Mouse (Mus musculus) midbrain, embryonic 13.5 days (tissue): ENCODE data around the gene Pcdh15. TPM values are rescaled to one million over a fixed set of nuclear protein-coding genes. Genes with fewer than 3 reads are reported as not detected.

Experiments used
- ATAC-seq: fragments of 200-750 bp; cut with Nextera tagmentation; 2 replicates; pipeline ENCODE4 v1.8.0; 2017; ENCODE audit warnings: mild to moderate bottlenecking, moderate TSS enrichment, moderate library complexity
- H3K27ac ChIP-seq: fragments of 300-500 bp; sonication (generic); 2 replicates; pipeline ENCODE4 v1.5.1; 2015; ENCODE audit warnings: inconsistent platforms, mild to moderate bottlenecking, moderate library complexity
- H3K27me3 ChIP-seq: fragments of 300-500 bp; sonication (generic); 2 replicates; pipeline ENCODE4 v1.6.1; 2015; ENCODE audit warnings: mild to moderate bottlenecking, inconsistent platforms
- H3K36me3 ChIP-seq: fragments of 300-500 bp; sonication (generic); 2 replicates; pipeline ENCODE4 v1.6.1; 2015; ENCODE audit warnings: mild to moderate bottlenecking, inconsistent platforms
- H3K4me1 ChIP-seq: fragments of 300-500 bp; sonication (generic); replicated peaks from 2 replicates; pipeline ENCODE4 v1.6.1; 2015; ENCODE audit warnings: inconsistent platforms
- H3K4me2 ChIP-seq: fragments of 300-500 bp; sonication (generic); replicated peaks from 2 replicates; pipeline ENCODE4 v1.6.1; 2015; ENCODE audit warnings: moderate library complexity, mild to moderate bottlenecking, inconsistent platforms
- H3K4me3 ChIP-seq: fragments of 300-500 bp; sonication (generic); replicated peaks from 2 replicates; pipeline ENCODE4 v1.5.1; 2015; ENCODE audit warnings: mild to moderate bottlenecking, inconsistent platforms
- H3K9ac ChIP-seq: fragments of 300-500 bp; sonication (generic); replicated peaks from 2 replicates; pipeline ENCODE4 v1.6.1; 2015; ENCODE audit warnings: mild to moderate bottlenecking, inconsistent platforms
- H3K9me3 ChIP-seq: fragments of 300-500 bp; sonication (generic); 2 replicates; pipeline ENCODE4 v1.6.1; 2016; ENCODE audit warnings: mild to moderate bottlenecking, inconsistent platforms
- WGBS: fragments of 180-500 bp; shearing (Covaris S2); methylation state at CpG from one replicate; pipeline ENCODE4 v1.1.7; 2015; 5-methylcytosine and 5-hydroxymethylcytosine counted together
- polyA plus RNA-seq: library from polyadenylated mRNA; unstranded; fragments of >200 nt; fragmentation: Nextera tagmentation; extraction: Ambion mirVana; gene quantifications from 2 replicates; pipeline ENCODE4 v1.2.1, GENCODE M21; 2015

Gene Pcdh15
- polyA plus RNA-seq, 1 experiment from 2014 or later: 5.9 TPM

- no peak overlapping the region for H3K9ac ChIP-seq
- WGBS: 84% methylated on average over 2 of the region's 2 CpGs
Measured at GRCm38 (mm10) chr10:74538371-74538770, 1439.2 kb downstream of the Pcdh15 start.

GRCm38 (mm10) chr10:74555326-74555725 is 1456.2 kb downstream of the Pcdh15 start:
- Histone ChIP-seq H3K4me1 (no peaks in the 10 kb centered on the region), H3K4me3 (no peak overlapping the region), H3K9me3 (no peaks in the 10 kb centered on the region), H3K36me3 (no peaks in the 10 kb centered on the region), H3K27me3 (no peaks in the 10 kb centered on the region), H3K27ac (no peak overlapping the region), H3K4me2 (no peak overlapping the region), H3K9ac (no peak overlapping the region)
- 85% methylated on average over 2 of the region's 2 CpGs for WGBS
- no peak for ATAC-seq

More at GRCm38 (mm10) chr10:74538371-74538770, 1439.2 kb downstream of the Pcdh15 start:
- Histone ChIP-seq H3K4me1 (no peaks in the 10 kb centered on the region), H3K9me3 (no peaks in the 10 kb centered on the region), H3K36me3 (no peaks in the 10 kb centered on the region), H3K4me2 (no peak overlapping the region), H3K27ac (no peak overlapping the region), H3K4me3 (no peak overlapping the region), H3K27me3 (no peaks in the 10 kb centered on the region)
- no peak for ATAC-seq

GRCm38 (mm10) chr10:74569603-74570002 is 1470.5 kb downstream of the Pcdh15 start:
- Histone ChIP-seq H3K9me3 (no peaks in the 10 kb centered on the region), H3K36me3 (no peaks in the 10 kb centered on the region), H3K27ac (no peak overlapping the region), H3K9ac (no peak overlapping the region), H3K4me3 (no peak overlapping the region), H3K4me2 (no peak overlapping the region), H3K4me1 (no peaks in the 10 kb centered on the region), H3K27me3 (no peaks in the 10 kb centered on the region)
- WGBS: 76% methylated on average over 3 of the region's 3 CpGs
- no peak for ATAC-seq

- WGBS: 93% methylated on average over 2 of the region's 2 CpGs
- no peaks in the 10 kb centered on the region for H3K9me3 ChIP-seq
- H3K4me3 ChIP-seq: no peak overlapping the region
- H3K9ac ChIP-seq: no peak overlapping the region
- no peaks in the 10 kb centered on the region for H3K4me1 ChIP-seq
- no peaks in the 10 kb centered on the region for H3K36me3 ChIP-seq
- no peak for ATAC-seq
- H3K27ac ChIP-seq: no peak overlapping the region
- no peak overlapping the region for H3K4me2 ChIP-seq
- H3K27me3 ChIP-seq: no peaks in the 10 kb centered on the region
Measured at GRCm38 (mm10) chr10:74579924-74580323, 1480.8 kb downstream of the Pcdh15 start.

- no peak for ATAC-seq
- Histone ChIP-seq H3K4me3 (no peak overlapping the region), H3K36me3 (no peaks in the 10 kb centered on the region)
Measured at GRCm38 (mm10) chr10:74591799-74592198, 1492.7 kb downstream of the Pcdh15 start.

GRCm38 (mm10) chr10:74607683-74608082 is 1508.5 kb downstream of the Pcdh15 start:
- Histone ChIP-seq H3K27ac (no peak overlapping the region), H3K9me3 (no peaks in the 10 kb centered on the region), H3K4me3 (no peak overlapping the region), H3K9ac (no peak overlapping the region), H3K4me2 (no peak overlapping the region), H3K27me3 (no peaks in the 10 kb centered on the region), H3K36me3 (no peaks in the 10 kb centered on the region), H3K4me1 (0 out of 2 replicates have a peak, but pooled peaks cover 4% of the 10 kb centered on the region)
- 53% methylated on average over 2 of the region's 2 CpGs for WGBS
- no peak for ATAC-seq

More at GRCm38 (mm10) chr10:74591799-74592198, 1492.7 kb downstream of the Pcdh15 start:
- WGBS: 82% methylated on average over 3 of the region's 3 CpGs
- no peaks in the 10 kb centered on the region for H3K9me3 ChIP-seq
- H3K9ac ChIP-seq: no peak overlapping the region
- H3K4me2 ChIP-seq: no peak overlapping the region
- no peaks in the 10 kb centered on the region for H3K27me3 ChIP-seq
- no peaks in the 10 kb centered on the region for H3K4me1 ChIP-seq
- H3K27ac ChIP-seq: no peak overlapping the region

GRCm38 (mm10) chr10:74621837-74622236 is 1522.7 kb downstream of the Pcdh15 start:
- H3K4me2 ChIP-seq: no peak overlapping the region
- no peak overlapping the region for H3K27ac ChIP-seq
- no peak for ATAC-seq
- H3K9me3 ChIP-seq: no peaks in the 10 kb centered on the region
- H3K9ac ChIP-seq: no peak overlapping the region
- H3K4me3 ChIP-seq: no peak overlapping the region
- WGBS: 60% methylated on average over 2 of the region's 2 CpGs
- H3K36me3 ChIP-seq: no peaks in the 10 kb centered on the region
- H3K4me1 ChIP-seq: no peaks in the 10 kb centered on the region
- no peaks in the 10 kb centered on the region for H3K27me3 ChIP-seq

- Histone ChIP-seq H3K9me3 (no peaks in the 10 kb centered on the region), H3K4me2 (no peak overlapping the region), H3K27me3 (no peaks in the 10 kb centered on the region), H3K27ac (no peak overlapping the region), H3K36me3 (no peaks in the 10 kb centered on the region), H3K9ac (no peak overlapping the region), H3K4me3 (no peak overlapping the region), H3K4me1 (no peaks in the 10 kb centered on the region)
- 84% methylated on average over 4 of the region's 4 CpGs for WGBS
- ATAC-seq: no peak
Measured at GRCm38 (mm10) chr10:74625715-74626114, 1526.6 kb downstream of the Pcdh15 start.

- Histone ChIP-seq H3K9ac (no peak overlapping the region), H3K27ac (no peak overlapping the region), H3K4me1 (no peaks in the 10 kb centered on the region), H3K27me3 (no peaks in the 10 kb centered on the region), H3K9me3 (no peaks in the 10 kb centered on the region), H3K4me2 (no peak overlapping the region), H3K4me3 (no peak overlapping the region), H3K36me3 (no peaks in the 10 kb centered on the region)
- WGBS: 68% methylated on average over 10 of the region's 10 CpGs
- ATAC-seq: no peak
Measured at GRCm38 (mm10) chr10:74626596-74626995, 1527.5 kb downstream of the Pcdh15 start.

- Histone ChIP-seq H3K36me3 (no peaks in the 10 kb centered on the region), H3K4me1 (no peaks in the 10 kb centered on the region), H3K4me3 (no peak overlapping the region), H3K27me3 (no peaks in the 10 kb centered on the region), H3K4me2 (no peak overlapping the region), H3K9me3 (no peaks in the 10 kb centered on the region), H3K27ac (no peak overlapping the region), H3K9ac (no peak overlapping the region)
- WGBS: 92% methylated on average over 9 of the region's 9 CpGs
- ATAC-seq: no peak
Measured at GRCm38 (mm10) chr10:74631314-74631713, 1532.2 kb downstream of the Pcdh15 start.

- Histone ChIP-seq H3K4me2 (no peak overlapping the region), H3K36me3 (no peaks in the 10 kb centered on the region), H3K27me3 (no peaks in the 10 kb centered on the region), H3K9ac (no peak overlapping the region), H3K4me3 (no peak overlapping the region), H3K9me3 (no peaks in the 10 kb centered on the region), H3K27ac (no peak overlapping the region), H3K4me1 (no peaks in the 10 kb centered on the region)
- ATAC-seq: no peak
- 37% methylated on average over 4 of the region's 4 CpGs for WGBS
Measured at GRCm38 (mm10) chr10:74637040-74637439, 1537.9 kb downstream of the Pcdh15 start.

GRCm38 (mm10) chr10:74642125-74642524 is 1543.0 kb downstream of the Pcdh15 start:
- Histone ChIP-seq H3K4me3 (no peak overlapping the region), H3K27me3 (no peaks in the 10 kb centered on the region)
- WGBS: 63% methylated on average over 6 of the region's 6 CpGs

GRCm38 (mm10) chr10:74663171-74663570 is 1564.0 kb downstream of the Pcdh15 start:
- H3K36me3 ChIP-seq: no peaks in the 10 kb centered on the region
- H3K9ac ChIP-seq: no peak overlapping the region
- H3K4me3 ChIP-seq: no peak overlapping the region
- H3K27me3 ChIP-seq: no peaks in the 10 kb centered on the region
- no peaks in the 10 kb centered on the region for H3K9me3 ChIP-seq
- no peak overlapping the region for H3K4me2 ChIP-seq
- H3K27ac ChIP-seq: no peak overlapping the region
- ATAC-seq: no peak
- no peaks in the 10 kb centered on the region for H3K4me1 ChIP-seq
- WGBS: 85% methylated on average over 1 of the region's 1 CpGs

More at GRCm38 (mm10) chr10:74642125-74642524, 1543.0 kb downstream of the Pcdh15 start:
- no peak for ATAC-seq
- Histone ChIP-seq H3K27ac (no peak overlapping the region), H3K9ac (no peak overlapping the region), H3K9me3 (no peaks in the 10 kb centered on the region), H3K4me1 (no peaks in the 10 kb centered on the region), H3K4me2 (no peak overlapping the region), H3K36me3 (no peaks in the 10 kb centered on the region)
